ENCODE assay signal across 31 mouse cellular contexts in genomic region chr2:70552067-70552598, GRCm38 (mm10). TPM values are rescaled to one million over a fixed set of nuclear protein-coding genes. Genes with fewer than 3 reads are reported as not detected.
"Had no signal": no experiment of that assay in that cellular context is flagged by ENCODE, and none has a peak within 500 bp of the region (broad histone marks: within the 10 kb centered on the region; RNA-seq: fewer than 3 reads in every experiment).

No protein-coding gene starts in this region.

- H3K4me3 ChIP-seq: gastrocnemius, adult 2 months; heart, embryonic 13.5 days; heart, embryonic 15.5 days; hindbrain, embryonic 13.5 days; hindbrain, embryonic 15.5 days; kidney, embryonic 15.5 days; limb, embryonic 13.5 days; limb, embryonic 15.5 days; liver, embryonic 12.5 days had no signal

- H3K9me3 ChIP-seq: heart, embryonic 13.5 days; heart, embryonic 15.5 days; hindbrain, embryonic 13.5 days; hindbrain, embryonic 15.5 days; kidney, embryonic 15.5 days; limb, embryonic 13.5 days; limb, embryonic 15.5 days; liver, embryonic 12.5 days had no signal

- ATAC-seq: hindbrain, postnatal 0 days; intestine, embryonic 16.5 days; liver, embryonic 12.5 days had no signal

- H3K4me1 ChIP-seq: heart, embryonic 15.5 days; hindbrain, embryonic 13.5 days; hindbrain, embryonic 15.5 days; kidney, embryonic 15.5 days; limb, embryonic 13.5 days; limb, embryonic 15.5 days; liver, embryonic 12.5 days had no signal

- H3K36me3 ChIP-seq: heart, embryonic 13.5 days; heart, embryonic 15.5 days; hindbrain, embryonic 13.5 days; hindbrain, embryonic 15.5 days; kidney, embryonic 15.5 days; limb, embryonic 13.5 days; limb, embryonic 15.5 days; liver, embryonic 12.5 days had no signal

- H3K9ac ChIP-seq: heart, embryonic 13.5 days; heart, embryonic 15.5 days; hindbrain, embryonic 13.5 days; hindbrain, embryonic 15.5 days; kidney, embryonic 15.5 days; limb, embryonic 13.5 days; limb, embryonic 15.5 days; liver, embryonic 12.5 days; liver, embryonic 14.5 days had no signal

- DNase-seq: gastrocnemius, adult 2 months; gastrocnemius, postnatal 10 days; gastrocnemius, postnatal 25 days; heart, adult 18-20 months; heart, postnatal 14 days; heart, postnatal 4 days; kidney, adult 11 months; kidney, adult 2 months; kidney, adult 9 months; kidney, postnatal 14 days; kidney, postnatal 36 days; layer of hippocampus, adult 9-11 months; layer of hippocampus, postnatal 36 days; left cerebral cortex, postnatal 4 days had no signal

- H3K27me3 ChIP-seq: hindbrain, embryonic 15.5 days had no signal

- H3K27ac ChIP-seq: gastrocnemius, adult 2 months; heart, embryonic 13.5 days; heart, embryonic 15.5 days; hindbrain, embryonic 13.5 days; hindbrain, embryonic 15.5 days; hindbrain, postnatal 0 days; kidney, embryonic 15.5 days; kidney, postnatal 0 days; limb, embryonic 13.5 days; limb, embryonic 15.5 days; liver, embryonic 12.5 days; liver, embryonic 14.5 days had no signal

- H3K4me2 ChIP-seq: heart, embryonic 11.5 days; heart, embryonic 13.5 days; heart, embryonic 15.5 days; hindbrain, embryonic 13.5 days; hindbrain, embryonic 15.5 days; kidney, embryonic 15.5 days; limb, embryonic 13.5 days; limb, embryonic 15.5 days; liver, embryonic 12.5 days had no signal

RNA-seq across cellular contexts. Expression of gene Gad1, which starts 0.7 kb away (rescaled TPM):
- total RNA-seq: granulocyte monocyte progenitor cell, adult 5-6 weeks; liver, adult 2 months had no signal
- polyA plus RNA-seq: liver, adult 2 months had no signal

RNA-seq across cellular contexts. Expression of gene Erich2, which starts 43.5 kb away (rescaled TPM):
- total RNA-seq: gastrocnemius, adult 2 months; gastrocnemius, postnatal 10 days; gastrocnemius, postnatal 25 days; gastrocnemius, postnatal 4 days; granulocyte monocyte progenitor cell, adult 5-6 weeks; liver, adult 2 months had no signal
- polyA plus RNA-seq: limb, embryonic 11.5 days; liver, adult 2 months; liver, embryonic 14.5 days had no signal
